Mouse (Mus musculus) left cerebral cortex, adult 9 months (tissue): Measurements from ENCODE around the gene Smarcd1.
A peak's percentile ranks its signal among the peaks of the same experiment; 100 is the strongest.
"Not testable (repeated sequence)": the region's sequence is repeated elsewhere in the genome, so short reads cannot be mapped to it uniquely, and the experiment has no call there.

ENCODE experiments used
- DNase-seq, 2 experiments: peaks; one replicate each; pipeline ENCODE4 v3.0.0; 2022; ENCODE audit warnings: low spot score in 2 of 2

The Smarcd1 gene

GRCm38 (mm10) chr15:99682880-99683279 is 19.0 kb upstream of the Smarcd1 start:
- no peak for DNase-seq

GRCm38 (mm10) chr15:99684156-99684555 is 17.8 kb upstream of the Smarcd1 start:
- DNase-seq, result no peak

- DNase-seq, result peak in 1 of 2 experiments; percentile 76
These were observed 13.2 kb upstream of the Smarcd1 start for GRCm38 (mm10) chr15:99688712-99689111.

DNA sequence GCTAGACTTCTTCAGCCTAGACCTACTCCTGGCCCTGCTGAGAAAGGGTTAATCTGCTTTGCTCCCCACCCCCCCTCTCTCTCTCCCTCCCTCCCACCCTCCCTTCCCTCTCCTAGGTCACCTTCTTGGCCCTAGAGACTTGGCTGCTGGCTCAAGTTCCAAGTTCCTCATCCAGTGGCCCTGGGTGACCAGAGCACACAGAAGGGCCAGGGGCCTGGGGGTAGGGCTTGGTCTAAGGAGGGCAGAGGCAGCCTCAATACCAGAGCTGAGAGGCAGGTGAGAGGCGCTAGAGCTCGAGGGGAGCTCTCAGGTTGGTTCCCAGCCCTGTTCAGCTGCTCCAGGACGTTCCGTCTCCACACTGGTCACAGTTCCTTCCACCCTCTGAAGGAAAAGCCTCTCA is 11.0 kb upstream of the Smarcd1 start:
- DNase-seq, result no peak

GRCm38 (mm10) chr15:99691976-99692375 is 10.0 kb upstream of the Smarcd1 start:
- no peak for DNase-seq

DNA sequence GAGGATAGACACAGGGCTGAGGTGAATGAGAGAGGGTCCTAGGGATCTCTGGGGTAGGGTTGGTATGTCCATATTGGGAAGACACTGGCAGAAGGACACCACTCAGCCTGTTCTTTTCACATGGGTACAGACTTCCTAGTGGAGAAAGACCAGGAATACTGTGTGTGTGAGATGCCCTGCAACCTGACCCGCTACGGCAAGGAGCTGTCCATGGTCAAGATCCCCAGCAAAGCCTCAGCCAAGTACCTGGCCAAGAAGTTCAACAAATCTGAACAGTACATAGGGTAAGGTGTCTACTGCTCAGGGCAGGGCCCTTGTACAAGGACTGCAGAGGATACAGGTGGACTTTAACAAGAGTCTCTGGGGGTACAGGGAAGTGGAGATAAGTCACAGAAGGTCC is 4.6 kb upstream of the Smarcd1 start:
- no peak for DNase-seq

DNA sequence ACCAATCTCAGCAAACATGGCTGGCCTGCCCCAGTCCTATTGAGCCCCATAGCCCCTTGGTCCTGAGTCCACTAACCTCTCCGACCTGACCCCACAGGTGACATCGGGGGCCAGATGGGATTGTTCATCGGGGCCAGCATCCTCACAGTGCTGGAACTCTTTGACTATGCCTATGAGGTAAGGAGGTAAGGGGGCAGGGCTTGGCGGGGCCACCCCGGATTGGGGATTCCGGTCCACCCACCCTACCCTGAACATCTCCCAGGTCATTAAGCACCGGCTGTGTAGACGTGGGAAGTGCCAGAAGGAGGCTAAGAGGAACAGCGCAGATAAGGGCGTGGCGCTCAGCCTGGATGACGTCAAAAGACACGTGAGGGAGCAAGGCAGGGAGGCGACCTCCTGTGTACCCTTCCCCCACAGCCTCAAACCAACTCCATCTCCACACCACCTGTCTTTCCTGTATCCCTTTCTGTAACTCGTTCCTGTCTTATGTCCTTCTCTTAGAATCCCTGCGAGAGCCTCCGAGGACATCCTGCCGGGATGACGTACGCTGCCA is 3.3 kb upstream of the Smarcd1 start:
- no peak for DNase-seq

DNA sequence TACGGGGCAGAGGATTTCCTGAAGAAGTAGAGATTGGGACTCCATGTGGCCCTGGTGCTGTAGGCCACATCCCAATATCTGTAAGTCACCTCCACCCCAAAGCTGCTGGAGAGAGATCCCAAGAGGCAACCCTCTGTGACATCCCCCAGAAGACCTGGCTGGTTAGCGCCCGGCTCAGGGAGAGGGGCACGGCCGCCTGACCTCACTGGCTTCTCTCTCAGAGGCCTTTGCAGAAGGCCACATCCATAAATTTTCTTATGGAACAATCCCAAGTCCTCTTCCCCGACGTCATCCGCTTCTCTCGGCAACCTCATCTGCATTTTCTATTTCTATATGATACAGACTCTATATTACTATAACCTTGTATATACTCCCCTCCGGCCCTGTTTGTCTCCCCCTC is 2.2 kb upstream of the Smarcd1 start:
- no peak for DNase-seq

DNA sequence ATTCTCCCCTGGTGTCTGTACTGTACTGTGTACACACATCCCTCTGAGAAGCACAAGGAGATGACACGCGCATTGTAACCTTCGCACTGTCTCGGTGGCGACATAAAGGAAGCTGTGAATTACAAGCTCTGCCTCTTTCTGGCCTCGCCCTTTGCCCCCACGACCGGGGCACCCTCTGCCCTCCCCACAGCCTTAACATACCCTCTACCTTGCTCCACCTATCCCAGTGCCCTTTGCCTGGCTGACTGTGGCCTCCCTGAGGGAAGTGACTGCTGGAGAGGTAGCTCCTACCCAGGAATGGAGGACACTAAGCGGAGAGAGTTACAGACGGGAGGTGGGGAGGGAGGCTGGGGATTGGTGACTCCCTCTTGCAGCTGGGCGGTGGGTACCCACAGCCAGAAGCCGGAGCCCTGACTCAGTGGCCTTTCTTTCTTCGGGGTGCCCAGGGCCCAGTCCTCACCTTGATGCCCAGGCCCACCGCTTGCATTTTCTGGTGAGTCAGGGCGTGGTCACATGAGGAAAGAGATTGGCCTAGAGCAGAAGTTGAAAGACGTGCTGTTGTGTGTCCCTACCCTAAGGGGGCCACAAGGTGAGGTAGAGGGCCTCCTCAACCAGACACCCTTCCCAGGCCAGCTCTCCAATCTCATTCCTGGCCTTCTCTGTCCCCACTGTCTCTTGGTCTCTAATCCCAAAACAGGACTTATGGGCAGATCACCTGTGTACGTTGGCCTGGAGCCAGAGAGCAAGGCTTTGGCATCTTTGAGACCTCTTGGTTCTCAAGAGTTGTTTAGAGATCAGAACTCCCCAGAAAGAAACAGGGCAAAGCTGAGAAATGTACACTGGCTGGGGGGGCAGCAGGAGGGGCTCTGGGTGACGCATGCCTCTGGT is 1.5 kb upstream of the Smarcd1 start:
- no peak for DNase-seq

GRCm38 (mm10) chr15:99701640-99701998 is 310 bp upstream of the Smarcd1 start:
- not testable (repeated sequence) for DNase-seq

- no peak for DNase-seq
These were observed 1.2 kb downstream of the Smarcd1 start for GRCm38 (mm10) chr15:99703104-99703503.

- no peak for DNase-seq
These were observed 1.7 kb downstream of the Smarcd1 start for GRCm38 (mm10) chr15:99703676-99704040.

DNA sequence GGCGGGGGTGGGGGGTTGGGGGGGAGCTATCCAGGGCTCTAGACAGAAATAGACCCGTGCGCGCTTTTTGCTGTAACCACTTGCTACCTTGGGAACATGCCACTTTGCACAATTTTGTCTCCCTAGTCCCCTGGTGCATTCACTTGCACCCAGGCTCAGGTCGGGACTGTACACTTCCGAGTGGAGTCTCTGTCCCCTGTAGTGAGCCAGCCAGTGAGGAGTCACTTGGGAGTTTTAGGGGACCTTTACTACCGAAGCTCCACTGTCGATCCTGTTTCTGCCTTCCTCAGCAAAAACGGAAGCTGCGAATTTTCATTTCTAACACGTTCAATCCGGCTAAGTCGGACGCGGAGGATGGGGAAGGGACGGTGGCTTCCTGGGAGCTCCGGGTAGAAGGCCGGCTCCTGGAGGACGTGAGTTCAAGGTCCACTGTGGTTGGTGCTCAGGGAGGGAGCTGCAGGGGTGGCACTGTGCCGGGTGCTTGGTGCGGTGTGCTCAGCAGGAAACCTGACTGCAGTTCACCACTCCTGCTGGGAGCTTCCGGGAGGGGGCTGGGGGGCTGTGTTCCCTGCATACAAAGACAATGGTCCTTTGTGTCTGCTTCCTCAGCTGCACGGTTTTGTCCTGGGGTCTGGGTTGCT is 2.2 kb downstream of the Smarcd1 start:
- DNase-seq, result peak in 1 of 2 experiments; percentile 58

- peak in 1 of 2 experiments; percentile 57 for DNase-seq
These were observed 3.0 kb downstream of the Smarcd1 start for GRCm38 (mm10) chr15:99704881-99705280.

- DNase-seq, result peak in 1 of 2 experiments; percentile 70
These were observed 3.6 kb downstream of the Smarcd1 start, which contains the start of gene Gm17349 for GRCm38 (mm10) chr15:99705440-99706048. Gm17349 (minus strand) TSS chr15:99705490.

- no peak for DNase-seq
These were observed 6.2 kb downstream of the Smarcd1 start for GRCm38 (mm10) chr15:99708176-99708575.

GRCm38 (mm10) chr15:99710221-99711190 is 8.6 kb downstream of the Smarcd1 start:
- no peak for DNase-seq

GRCm38 (mm10) chr15:99711491-99711890 is 9.6 kb downstream of the Smarcd1 start:
- DNase-seq, result no peak

GRCm38 (mm10) chr15:99712666-99713559 is 11.0 kb downstream of the Smarcd1 start:
- DNase-seq, result peak in 1 of 2 experiments; percentile 3

DNA sequence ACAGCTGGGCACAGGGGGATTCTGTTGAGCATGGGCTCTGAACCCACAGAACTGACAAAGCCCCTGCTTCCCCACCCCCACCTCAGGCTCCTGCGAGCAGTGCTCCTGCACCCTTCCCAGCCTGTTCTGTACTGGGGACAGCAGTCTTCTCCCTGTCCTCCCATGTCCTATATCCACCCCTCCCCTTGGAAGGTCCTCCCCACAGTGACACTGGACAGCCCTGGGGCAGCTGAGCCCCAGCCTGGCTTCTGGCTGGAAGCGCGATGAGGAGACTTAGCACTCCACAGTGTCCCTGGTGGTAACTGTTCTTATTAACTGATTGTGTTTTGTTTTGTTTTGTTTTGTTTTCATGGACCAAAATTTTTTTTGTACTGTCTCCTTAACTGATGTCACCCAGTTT is 11.6 kb downstream of the Smarcd1 start:
- DNase-seq, result no peak
